Mouse (Mus musculus): ENCODE data around the gene Gan. TPM values are rescaled to one million over a fixed set of nuclear protein-coding genes. Genes with fewer than 3 reads are reported as not detected.
A peak's percentile ranks its signal among the peaks of the same experiment; 100 is the strongest.

Gan gene
- total RNA-seq, 2 experiments from 2014 or later, result 11.4 to 13.0 TPM

- DNase-seq, result peak; percentile 96 to 97
These were observed 205 bp upstream of the Gan start for GRCm38 (mm10) chr8:117157769-117158091.

- DNase-seq, result peak; percentile 50 to 55
These were observed 1.1 kb downstream of the Gan start for GRCm38 (mm10) chr8:117159031-117159430.

GRCm38 (mm10) chr8:117164912-117165311 lies 7.0 kb downstream of the Gan start:
- DNase-seq, result no peak

- no peak for DNase-seq
These were observed 7.6 kb downstream of the Gan start for GRCm38 (mm10) chr8:117165542-117165941.

GRCm38 (mm10) chr8:117166515-117166914 lies 8.6 kb downstream of the Gan start:
- peak; percentile 26 to 47 for DNase-seq

GRCm38 (mm10) chr8:117167243-117167883 lies 9.4 kb downstream of the Gan start:
- no peak for DNase-seq

GRCm38 (mm10) chr8:117168378-117168777 lies 10.4 kb downstream of the Gan start:
- no peak for DNase-seq

- DNase-seq, result no peak
These were observed 13.9 kb downstream of the Gan start for GRCm38 (mm10) chr8:117171826-117172225.

GRCm38 (mm10) chr8:117172904-117173303 lies 15.0 kb downstream of the Gan start:
- peak; percentile 52 to 70 for DNase-seq

GRCm38 (mm10) chr8:117173690-117174089 lies 15.8 kb downstream of the Gan start:
- no peak for DNase-seq

GRCm38 (mm10) chr8:117174536-117174935 lies 16.6 kb downstream of the Gan start:
- DNase-seq, result no peak

GRCm38 (mm10) chr8:117176308-117176707 lies 18.4 kb downstream of the Gan start:
- no peak for DNase-seq

GRCm38 (mm10) chr8:117177236-117177635 lies 19.3 kb downstream of the Gan start:
- no peak for DNase-seq

GRCm38 (mm10) chr8:117178039-117178438 lies 20.1 kb downstream of the Gan start:
- DNase-seq, result no peak

GRCm38 (mm10) chr8:117178676-117179075 lies 20.7 kb downstream of the Gan start:
- DNase-seq, result peak; percentile 30 to 58

GRCm38 (mm10) chr8:117182746-117183145 lies 24.8 kb downstream of the Gan start:
- no peak for DNase-seq

- DNase-seq, result no peak
These were observed 25.9 kb downstream of the Gan start for GRCm38 (mm10) chr8:117183664-117184377.

GRCm38 (mm10) chr8:117194355-117194754 lies 36.4 kb downstream of the Gan start:
- no peak for DNase-seq

GRCm38 (mm10) chr8:117196593-117196992 lies 38.7 kb downstream of the Gan start:
- DNase-seq, result no peak

GRCm38 (mm10) chr8:117197551-117197950 lies 39.6 kb downstream of the Gan start:
- no peak for DNase-seq

- peak; percentile 15 to 58 for DNase-seq
These were observed 40.4 kb downstream of the Gan start for GRCm38 (mm10) chr8:117198141-117198935.

- no peak for DNase-seq
These were observed 41.7 kb downstream of the Gan start for GRCm38 (mm10) chr8:117199658-117200057.

- DNase-seq, result no peak
These were observed 42.4 kb downstream of the Gan start for GRCm38 (mm10) chr8:117200346-117200745.

Measured in adrenal gland, postnatal 36 days (tissue).